Mouse (Mus musculus) embryo, embryonic 10 days (tissue): ENCODE measurements around the gene Marf1.
A peak's percentile ranks its signal among the peaks of the same experiment; 100 is the strongest.
"Not testable (repeated sequence)": the region's sequence is repeated elsewhere in the genome, so short reads cannot be mapped to it uniquely, and the experiment has no call there.

Experiments used
- DNase-seq: peaks from one replicate; pipeline ENCODE4 v3.0.0-alpha.2; 2015; ENCODE audit warnings: low spot score

The Marf1 gene

GRCm38 (mm10) chr16:14162988-14163416 is at the start of gene Marf1, which contains the start of gene Nde1:
Marf1 (minus strand) TSS chr16:14163351.
Nde1 (plus strand) TSS chr16:14163275.
- peak; percentile 96 for DNase-seq

GRCm38 (mm10) chr16:14198798-14199197 is 35.6 kb upstream of the Marf1 start:
- DNase-seq: no peak

GRCm38 (mm10) chr16:14195427-14195826 is 32.3 kb upstream of the Marf1 start:
- DNase-seq: peak; percentile 71

GRCm38 (mm10) chr16:14194164-14194950 is 31.2 kb upstream of the Marf1 start:
- DNase-seq: no peak

DNA sequence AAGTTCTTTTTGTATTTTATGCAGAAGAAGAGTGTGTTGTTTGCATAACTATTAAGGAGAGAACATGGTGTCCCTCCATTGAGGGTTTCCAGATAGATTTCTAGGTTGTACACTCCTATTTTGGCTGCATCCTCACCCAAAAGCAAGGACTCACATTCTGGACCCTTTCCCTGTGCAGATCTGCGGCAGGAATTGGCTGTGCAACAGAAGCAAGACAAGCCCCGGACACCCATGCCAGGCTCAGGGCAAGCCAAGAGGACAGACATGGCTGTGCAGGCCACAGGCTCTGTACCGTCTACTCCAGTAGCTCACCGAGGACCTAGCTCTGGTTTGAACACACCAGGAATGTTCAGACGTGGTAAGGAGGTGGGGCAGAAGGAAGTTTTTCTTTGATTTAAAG is 22.4 kb upstream of the Marf1 start:
- no peak for DNase-seq

DNA sequence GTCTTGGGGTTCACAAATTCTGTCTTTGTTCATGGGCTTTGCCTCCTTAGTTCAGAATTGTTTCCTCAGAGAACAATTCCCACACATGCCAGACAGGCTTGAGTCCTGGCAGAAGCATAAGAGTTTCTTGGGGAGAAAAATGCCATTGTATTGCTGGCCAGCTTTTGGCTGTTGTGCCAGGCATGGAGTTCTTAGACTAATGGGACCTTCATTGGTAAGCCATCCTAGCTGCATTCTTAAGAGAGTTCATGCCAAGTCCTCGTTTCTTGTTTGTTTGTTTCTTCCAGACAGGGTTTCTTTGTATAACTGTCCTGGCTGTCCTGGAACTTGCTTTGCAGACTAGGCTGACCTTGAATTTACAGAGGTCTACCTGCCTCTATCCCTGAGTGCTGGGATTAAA is 20.7 kb upstream of the Marf1 start:
- DNase-seq: no peak

- DNase-seq: no peak
Observed at GRCm38 (mm10) chr16:14182360-14182759, 19.2 kb upstream of the Marf1 start.

GRCm38 (mm10) chr16:14180163-14180733 is 17.1 kb upstream of the Marf1 start:
- DNase-seq: no peak

GRCm38 (mm10) chr16:14178041-14178440 is 14.9 kb upstream of the Marf1 start:
- no peak for DNase-seq

DNA sequence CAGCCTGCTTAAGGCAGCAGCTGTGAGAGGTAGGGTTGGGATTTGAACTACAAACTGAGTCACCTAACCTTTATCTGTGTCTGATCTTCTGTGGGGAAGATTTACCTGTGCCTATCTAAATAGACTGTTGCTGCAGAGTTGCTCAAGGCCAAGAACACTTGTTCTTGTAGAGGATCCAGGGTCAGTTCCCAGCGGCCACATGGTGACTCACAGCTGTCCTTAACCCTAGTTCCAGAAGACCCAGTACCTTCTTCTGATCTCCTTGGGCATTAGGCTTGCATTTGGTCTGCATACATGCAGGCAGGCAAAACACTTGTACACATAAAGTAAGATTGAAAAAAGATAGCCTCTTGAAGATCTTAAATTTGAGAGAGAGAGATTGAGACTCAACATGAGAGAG is 6.6 kb upstream of the Marf1 start:
- DNase-seq: no peak

- no peak for DNase-seq
Observed at GRCm38 (mm10) chr16:14166490-14166889, 3.3 kb upstream of the Marf1 start.

- DNase-seq: peak; percentile 19
Observed at GRCm38 (mm10) chr16:14163731-14164130, 580 bp upstream of the Marf1 start.

DNA sequence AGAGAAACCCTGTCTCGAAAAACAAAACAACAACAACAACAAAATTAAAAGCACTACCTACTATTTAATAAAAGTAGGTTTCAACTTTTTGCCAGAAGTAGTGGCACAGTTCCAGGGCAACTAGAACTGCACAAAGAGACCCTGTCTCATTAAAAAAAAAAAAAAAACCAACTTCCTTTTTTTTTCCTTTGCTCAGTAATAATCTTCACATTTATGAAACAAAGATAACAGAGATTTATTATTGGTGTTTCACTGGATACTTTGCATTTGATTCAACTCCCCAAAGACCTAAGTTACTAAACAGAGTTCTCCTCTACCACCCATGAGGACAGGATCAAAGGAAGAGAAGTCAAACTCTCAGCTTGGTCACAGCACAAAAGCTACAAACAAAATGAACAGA is 2.2 kb downstream of the Marf1 start:
- no peak for DNase-seq

DNA sequence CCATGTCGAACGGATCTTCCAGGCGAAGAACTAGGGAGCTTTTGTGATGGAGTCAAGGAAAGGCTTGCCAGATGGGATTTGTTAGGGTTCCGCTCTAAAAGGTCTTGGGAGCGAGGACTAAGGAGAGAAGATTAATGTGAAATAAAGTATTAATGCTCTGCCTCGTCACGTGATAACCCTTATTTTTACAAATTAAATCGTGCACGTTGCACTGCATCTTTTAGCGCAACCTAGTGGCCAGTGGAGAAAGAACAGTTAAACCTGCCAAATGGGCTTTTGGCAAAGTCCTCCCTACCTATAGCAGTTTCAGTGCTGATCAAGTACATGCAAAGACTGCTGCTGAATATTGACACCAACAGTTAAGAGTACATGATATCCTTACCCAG is 3.4 kb downstream of the Marf1 start:
- DNase-seq: peak; percentile 86

DNA sequence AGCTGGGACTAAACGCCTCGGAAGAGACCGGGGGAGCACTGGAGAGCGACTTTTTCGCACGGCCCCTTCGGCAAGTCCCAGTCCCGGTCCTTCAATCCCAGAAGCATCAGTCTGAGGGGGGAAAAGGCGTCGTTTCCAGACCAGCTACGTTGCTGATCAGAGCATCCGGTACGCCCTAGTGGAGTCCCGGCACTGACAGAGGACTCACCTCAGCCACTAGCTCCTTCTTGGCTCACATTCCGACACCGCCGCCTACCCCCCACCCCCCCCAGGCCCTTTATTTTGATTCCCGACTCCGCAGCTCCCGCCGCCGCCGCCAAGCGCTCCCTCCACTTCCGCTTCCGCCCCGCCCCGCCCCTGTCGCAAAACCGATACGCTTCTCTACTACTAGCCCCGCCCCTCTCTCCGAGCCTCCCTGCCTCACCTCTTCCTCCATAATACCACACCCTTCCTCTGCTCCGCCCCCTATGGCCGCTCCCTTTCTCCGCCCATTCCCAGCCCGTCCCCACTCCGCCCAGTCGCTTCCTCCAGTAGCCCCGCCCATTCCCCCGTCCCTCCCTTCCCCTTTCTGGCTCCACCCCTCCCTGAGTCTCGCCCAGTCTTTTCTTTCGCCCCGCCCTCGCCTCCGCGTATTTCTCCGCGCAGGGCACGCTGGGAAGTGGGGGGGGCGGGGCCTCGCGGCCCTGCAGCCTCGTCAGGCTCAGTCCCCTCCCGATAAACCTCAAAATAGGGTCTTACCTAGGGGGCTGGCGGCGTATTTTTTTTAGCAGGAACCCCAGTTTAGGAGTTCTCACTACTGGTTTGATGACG is 4.0 kb downstream of the Marf1 start:
- peak; percentile 96 for DNase-seq

GRCm38 (mm10) chr16:14158536-14158935 is 4.6 kb downstream of the Marf1 start:
- no peak for DNase-seq

DNA sequence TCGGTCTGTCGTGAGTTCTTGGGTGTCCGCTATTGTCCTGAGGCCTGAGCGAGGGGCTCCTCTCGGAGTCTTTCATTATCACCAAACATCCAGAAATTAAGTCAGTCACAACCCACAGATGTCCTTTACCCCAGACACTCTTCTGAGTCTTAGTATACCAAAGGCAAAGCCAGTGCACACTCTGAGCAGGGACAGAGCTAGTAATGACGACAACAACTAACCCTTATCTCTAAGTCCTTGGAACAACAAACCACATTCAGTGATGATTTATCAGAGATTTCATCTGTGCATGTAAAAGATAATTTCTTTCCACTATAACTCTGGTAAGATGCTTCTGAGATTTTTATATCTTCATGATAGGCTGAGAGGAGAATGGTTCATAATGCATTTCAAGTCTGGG is 6.8 kb downstream of the Marf1 start:
- DNase-seq: no peak

- not testable (repeated sequence) for DNase-seq
Observed at GRCm38 (mm10) chr16:14155638-14156037, 7.5 kb downstream of the Marf1 start.

DNA sequence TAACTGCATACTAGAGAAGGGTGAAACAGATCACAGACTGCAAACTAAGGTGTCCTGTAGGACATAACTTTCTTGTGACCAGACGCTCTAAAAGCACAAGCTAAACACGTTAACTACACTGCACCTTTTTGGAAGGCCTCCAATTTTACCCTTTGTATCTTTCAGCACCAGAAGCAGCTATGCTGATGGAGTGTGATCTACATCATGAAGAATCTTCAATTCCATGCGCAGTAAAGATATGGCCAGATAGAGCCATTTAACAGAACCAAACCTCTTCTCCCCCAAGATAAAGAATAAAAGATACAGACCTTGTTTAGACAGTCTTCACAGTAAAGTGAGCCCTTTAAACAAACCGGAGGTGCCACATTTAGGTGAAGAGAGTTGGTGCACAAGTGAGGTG is 11.4 kb downstream of the Marf1 start:
- DNase-seq: no peak

DNA sequence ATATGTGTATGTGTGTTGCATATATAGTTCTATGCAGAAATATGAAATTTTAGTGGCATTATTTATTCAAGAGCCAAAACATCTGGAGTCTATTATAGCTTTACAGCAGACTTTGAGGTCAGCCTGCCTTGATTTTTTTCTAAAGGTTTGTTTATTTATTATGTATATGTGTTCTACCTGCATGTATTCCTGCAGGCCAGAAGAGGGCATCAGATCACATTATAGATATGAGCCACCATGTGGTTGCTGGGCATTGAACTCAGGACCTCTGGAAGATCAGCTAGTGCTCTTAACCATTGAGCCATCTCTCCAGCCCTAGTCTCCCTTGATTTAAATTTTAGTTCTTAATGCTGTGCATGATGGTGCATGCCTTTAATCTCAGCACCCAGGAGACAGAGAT is 15.4 kb downstream of the Marf1 start:
- no peak for DNase-seq

- DNase-seq: no peak
Observed at GRCm38 (mm10) chr16:14143298-14143697, 19.9 kb downstream of the Marf1 start.

DNA sequence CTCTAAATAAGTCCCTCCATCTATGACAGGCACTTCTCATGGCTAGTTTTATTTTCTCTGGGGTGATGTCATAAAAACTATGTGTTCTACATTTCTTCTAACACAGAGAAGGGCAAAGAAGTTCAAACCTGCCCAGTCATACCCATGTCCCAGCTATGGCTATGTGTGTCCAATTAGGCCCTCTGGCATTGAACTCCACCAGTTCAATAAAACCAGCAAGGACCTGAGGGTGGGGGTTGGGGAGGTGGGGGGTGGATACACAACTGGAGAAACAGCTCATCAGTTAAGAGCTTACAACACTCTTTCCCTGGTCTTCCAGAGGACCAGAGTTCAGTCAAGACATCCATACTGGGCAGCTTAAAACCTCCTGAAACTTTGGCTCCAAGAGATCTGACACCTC is 24.0 kb downstream of the Marf1 start:
- DNase-seq: no peak
